Mouse (Mus musculus): Measurements from ENCODE around the gene Hes1.

DNA sequence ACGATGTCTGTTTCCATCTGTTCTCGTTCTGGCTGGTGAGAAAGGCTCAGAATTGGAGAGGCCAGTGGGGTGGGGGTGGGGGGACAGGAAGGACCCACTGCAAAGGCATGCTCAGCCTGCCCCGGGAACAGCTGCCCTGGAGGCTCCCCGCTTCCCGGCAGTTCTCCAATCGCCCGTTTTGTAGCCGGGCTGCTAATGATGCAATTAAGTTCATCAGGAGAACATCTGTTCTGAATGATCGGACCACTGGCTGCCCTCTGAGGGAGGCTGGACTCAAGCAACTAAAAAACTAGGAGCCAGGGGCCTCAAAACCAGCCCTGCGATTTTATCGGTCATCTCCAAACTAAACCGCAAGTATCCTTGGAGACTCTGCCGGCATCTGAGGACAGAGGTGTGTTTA is 44.1 kb upstream of the Hes1 start:
- TF ChIP-seq CTCF (IDR thresholded peaks at IDR 0.05; ENCODE audit: borderline replicate concordance, insufficient read depth, low read length): no peak
- TF ChIP-seq POLR2A (IDR thresholded peaks at IDR 0.05; ENCODE audit: low read depth, low read length): no peak
